Mouse (Mus musculus) liver, embryonic 11.5 days (tissue): ENCODE data around the gene 1700029I15Rik. TPM values are rescaled to one million over a fixed set of nuclear protein-coding genes. Genes with fewer than 3 reads are reported as not detected.

Source experiments
- ATAC-seq: fragments of 200-750 bp; cut with Nextera tagmentation; replicated peaks from 2 replicates; pipeline ENCODE4 v1.8.0; 2017; ENCODE audit warnings: moderate number of reproducible peaks, mild to moderate bottlenecking, moderate TSS enrichment, moderate library complexity; ENCODE audit not compliant: low FRiP score
- DNase-seq: peaks from one replicate; pipeline ENCODE4 v3.0.0-alpha.2; 2017; ENCODE audit warnings: low spot score
- H3K27ac ChIP-seq: fragments of 300-500 bp; sonication (generic); 2 replicates; pipeline ENCODE4 v1.5.1; 2014; ENCODE audit warnings: mild to moderate bottlenecking, low read depth, low read length, control low read depth
- H3K27me3 ChIP-seq: fragments of 300-500 bp; sonication (generic); replicated peaks from 2 replicates; pipeline ENCODE4 v1.6.1; 2014; ENCODE audit warnings: low read length, mixed read lengths; ENCODE audit not compliant: control insufficient read depth, insufficient read depth
- H3K36me3 ChIP-seq: fragments of 300-500 bp; sonication (generic); 2 replicates; pipeline ENCODE4 v1.6.1; 2014; ENCODE audit warnings: mild to moderate bottlenecking, low read length, moderate library complexity, mixed read lengths; ENCODE audit not compliant: control insufficient read depth, insufficient read depth
- H3K4me1 ChIP-seq: fragments of 300-500 bp; sonication (generic); replicated peaks from 2 replicates; pipeline ENCODE4 v1.6.1; 2014; ENCODE audit warnings: low read length, mixed read lengths; ENCODE audit not compliant: control insufficient read depth, insufficient read depth
- H3K4me2 ChIP-seq: fragments of 300-500 bp; sonication (generic); 2 replicates; pipeline ENCODE4 v1.6.1; 2014; ENCODE audit warnings: mild to moderate bottlenecking, control low read depth, moderate library complexity
- H3K4me3 ChIP-seq: fragments of 300-500 bp; sonication (generic); 2 replicates; pipeline ENCODE4 v1.5.1; 2014; ENCODE audit warnings: low read depth, low read length, control low read depth
- H3K9ac ChIP-seq: fragments of 300-500 bp; sonication (generic); 2 replicates; pipeline ENCODE4 v1.6.1; 2014; ENCODE audit warnings: low read depth, low read length, control low read depth
- H3K9me3 ChIP-seq: fragments of 300-500 bp; sonication (generic); 2 replicates; pipeline ENCODE4 v1.6.1; 2016; ENCODE audit warnings: low read length, inconsistent platforms, mixed read lengths; ENCODE audit not compliant: control insufficient read depth
- WGBS: fragments of 180-500 bp; shearing (Covaris S2); extraction: QIAGEN DNeasy Blood & Tissue Kit; methylation state at CpG from one replicate; pipeline ENCODE4 v1.1.7; 2014; 5-methylcytosine and 5-hydroxymethylcytosine counted together
- polyA plus RNA-seq: library from polyadenylated mRNA; unstranded; fragments of >200 nt; fragmentation: Nextera tagmentation; extraction: Ambion mirVana; gene quantifications from 2 replicates; pipeline ENCODE4 v1.2.1, GENCODE M21; 2014

Gene 1700029I15Rik
- polyA plus RNA-seq, 1 experiment from 2014 or later, result 1.7 TPM

GRCm38 (mm10) chr2:92404737-92405136 lies 22.4 kb downstream of the 1700029I15Rik start:
- DNase-seq (no peak), ATAC-seq (no peak)
- H3K9ac ChIP-seq, result no peak overlapping the region
- 85% methylated on average over 6 of the region's 6 CpGs for WGBS
- peaks cover 10% of the 10 kb centered on the region for H3K27me3 ChIP-seq
- peaks cover 26% of the 10 kb centered on the region for H3K36me3 ChIP-seq
- no peak overlapping the region for H3K4me2 ChIP-seq
- no peak overlapping the region for H3K27ac ChIP-seq
- H3K4me3 ChIP-seq, result no peak overlapping the region
- H3K4me1 ChIP-seq, result no peaks in the 10 kb centered on the region
- no peaks in the 10 kb centered on the region for H3K9me3 ChIP-seq

- H3K27me3 ChIP-seq, result peaks cover 5% of the 10 kb centered on the region
- no peaks in the 10 kb centered on the region for H3K4me1 ChIP-seq
- H3K4me2 ChIP-seq, result no peak overlapping the region
- ATAC-seq (no peak), DNase-seq (no peak)
- no peak overlapping the region for H3K4me3 ChIP-seq
- 93% methylated on average over 7 of the region's 7 CpGs for WGBS
- peaks cover 35% of the 10 kb centered on the region for H3K36me3 ChIP-seq
- H3K9me3 ChIP-seq, result no peaks in the 10 kb centered on the region
- no peak overlapping the region for H3K9ac ChIP-seq
- H3K27ac ChIP-seq, result no peak overlapping the region
Measured at GRCm38 (mm10) chr2:92405687-92406086, 23.3 kb downstream of the 1700029I15Rik start.

DNA sequence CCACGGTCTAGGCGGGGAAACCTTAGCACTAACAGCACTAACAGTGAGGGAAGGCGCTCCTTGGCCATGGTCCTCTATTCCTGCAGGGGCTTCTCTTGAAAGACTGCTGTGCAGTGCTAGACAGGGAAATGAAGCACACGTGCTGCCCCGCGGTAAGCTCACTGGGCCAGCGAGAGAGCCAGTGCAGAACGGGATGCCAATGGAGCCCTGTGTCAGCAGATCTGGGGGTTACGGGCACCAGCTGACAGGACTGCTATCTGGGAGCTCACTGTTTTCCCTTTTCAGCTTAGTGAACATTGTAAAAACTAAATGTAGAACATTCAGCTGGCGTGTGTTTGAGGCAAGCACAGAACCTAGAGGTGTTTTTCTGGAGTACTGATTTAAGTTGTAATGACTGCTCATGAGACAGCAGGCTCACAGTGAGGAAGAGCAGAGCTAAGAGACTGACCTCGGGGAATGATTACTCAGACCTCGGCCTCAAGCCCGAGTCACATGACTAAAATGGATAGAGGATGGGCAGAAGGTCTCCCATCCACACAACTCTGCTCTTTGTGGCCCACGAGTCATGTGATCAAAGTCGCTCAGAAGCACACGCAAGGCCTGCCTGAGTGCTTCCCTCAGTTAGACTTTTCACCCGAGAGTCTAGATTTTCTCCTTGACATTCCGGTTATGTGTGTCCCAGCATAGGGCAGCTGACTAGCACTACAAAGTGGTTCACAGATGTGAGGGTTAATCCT lies 26.1 kb downstream of the 1700029I15Rik start:
- Histone ChIP-seq H3K4me1 (no peaks in the 10 kb centered on the region), H3K9ac (no peak overlapping the region), H3K4me3 (no peak overlapping the region), H3K4me2 (no peak overlapping the region), H3K36me3 (peaks cover 55% of the 10 kb centered on the region), H3K9me3 (no peaks in the 10 kb centered on the region), H3K27ac (no peak overlapping the region), H3K27me3 (no peaks in the 10 kb centered on the region)
- DNase-seq (no peak), ATAC-seq (no peak)
- whole genome bisulfite sequencing, result 88% methylated on average over 18 of the region's 18 CpGs

- no peak overlapping the region for H3K9ac ChIP-seq
- no peak overlapping the region for H3K4me2 ChIP-seq
- H3K4me3 ChIP-seq, result no peak overlapping the region
- ATAC-seq (no peak), DNase-seq (no peak)
- no peaks in the 10 kb centered on the region for H3K9me3 ChIP-seq
- H3K4me1 ChIP-seq, result no peaks in the 10 kb centered on the region
- H3K27ac ChIP-seq, result no peak overlapping the region
- no peaks in the 10 kb centered on the region for H3K27me3 ChIP-seq
- H3K36me3 ChIP-seq, result peaks cover 67% of the 10 kb centered on the region
- WGBS, result 89% methylated on average over 10 of the region's 10 CpGs
Measured at GRCm38 (mm10) chr2:92411705-92412104, 29.4 kb downstream of the 1700029I15Rik start.

DNA sequence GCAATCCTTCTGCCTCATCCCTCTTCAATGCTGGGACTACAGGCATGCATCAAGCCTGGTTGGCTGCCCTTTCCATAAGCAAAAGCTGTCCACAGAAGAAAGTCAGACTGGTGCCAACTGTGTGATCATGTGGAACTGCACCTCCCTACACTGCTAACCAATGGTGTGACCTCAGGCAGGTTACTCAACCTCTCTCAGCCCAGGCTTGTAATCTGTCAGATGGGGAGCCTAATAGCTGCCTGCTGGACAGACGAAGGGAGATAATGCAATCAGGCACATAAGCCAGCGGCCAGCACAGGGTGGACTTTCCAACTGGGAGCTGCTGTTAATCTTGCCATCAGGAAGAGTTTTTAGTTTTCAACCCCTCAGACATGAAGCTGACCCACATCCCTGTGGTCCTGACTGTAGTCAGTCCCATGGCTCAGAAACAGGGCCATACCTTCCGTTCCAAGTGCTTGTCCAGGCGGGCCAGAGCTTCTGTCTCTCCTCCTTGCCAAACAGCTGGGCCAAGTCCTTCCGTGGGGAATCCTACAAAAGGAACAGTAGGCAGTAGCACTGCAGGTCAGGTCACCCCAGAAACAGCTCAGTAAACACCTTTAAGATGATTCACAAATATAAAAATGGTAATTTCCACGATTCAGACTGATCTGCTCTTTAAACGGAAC lies 39.5 kb downstream of the 1700029I15Rik start:
- H3K4me2 ChIP-seq, result no peak overlapping the region
- H3K36me3 ChIP-seq, result peaks cover 38% of the 10 kb centered on the region
- no peak overlapping the region for H3K4me3 ChIP-seq
- H3K4me1 ChIP-seq, result no peaks in the 10 kb centered on the region
- ATAC-seq, result no peak
- 88% methylated on average over 7 of the region's 7 CpGs for WGBS
- no peak overlapping the region for H3K27ac ChIP-seq
- H3K27me3 ChIP-seq, result no peaks in the 10 kb centered on the region
- no peak for DNase-seq
- H3K9ac ChIP-seq, result no peak overlapping the region
- H3K9me3 ChIP-seq, result no peaks in the 10 kb centered on the region

DNA sequence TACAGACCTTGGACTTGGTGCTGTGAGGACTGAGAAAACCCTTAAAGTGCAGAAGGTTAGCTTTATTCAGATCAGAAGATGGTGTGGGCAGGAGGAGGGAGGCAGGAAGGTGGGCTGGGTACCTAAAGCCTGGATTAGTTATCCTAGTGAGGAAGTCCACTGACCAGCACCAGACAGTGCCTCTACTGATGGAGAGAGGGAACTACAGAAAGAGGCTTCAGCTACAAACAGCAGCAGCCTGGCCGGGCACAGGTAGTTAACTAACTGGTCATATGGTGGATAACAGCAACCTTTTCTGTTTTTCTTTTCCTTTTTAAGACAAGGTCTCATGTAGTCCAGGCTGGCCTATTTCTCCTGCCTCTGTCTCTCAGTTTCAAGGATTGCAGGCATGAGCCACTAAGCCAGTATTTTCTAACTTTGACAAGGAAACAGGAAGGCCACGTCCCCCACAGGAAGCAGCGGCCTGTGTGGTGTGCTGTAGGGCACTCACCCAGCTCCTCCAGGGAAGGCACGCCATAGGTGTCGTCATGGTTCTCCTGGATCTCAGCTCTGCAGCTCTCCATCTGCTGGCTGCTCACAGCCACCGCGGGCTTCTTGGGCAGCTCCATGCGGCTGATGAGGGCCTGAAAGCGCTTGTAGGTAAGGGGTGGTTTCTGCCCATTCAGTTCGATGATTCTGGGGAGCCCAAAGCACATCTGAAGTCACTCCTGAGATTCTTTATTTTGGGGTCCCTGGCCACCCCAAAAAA lies 40.2 kb downstream of the 1700029I15Rik start:
- Histone ChIP-seq H3K4me1 (no peaks in the 10 kb centered on the region; the same call in 1 of the 2 replicates), H3K4me3 (no peak overlapping the region), H3K9ac (no peak overlapping the region), H3K27ac (no peak overlapping the region), H3K9me3 (no peaks in the 10 kb centered on the region), H3K4me2 (no peak overlapping the region), H3K27me3 (no peaks in the 10 kb centered on the region), H3K36me3 (peaks cover 38% of the 10 kb centered on the region)
- WGBS, result 62% methylated on average over 10 of the region's 10 CpGs
- DNase-seq, result no peak
- ATAC-seq, result no peak

DNA sequence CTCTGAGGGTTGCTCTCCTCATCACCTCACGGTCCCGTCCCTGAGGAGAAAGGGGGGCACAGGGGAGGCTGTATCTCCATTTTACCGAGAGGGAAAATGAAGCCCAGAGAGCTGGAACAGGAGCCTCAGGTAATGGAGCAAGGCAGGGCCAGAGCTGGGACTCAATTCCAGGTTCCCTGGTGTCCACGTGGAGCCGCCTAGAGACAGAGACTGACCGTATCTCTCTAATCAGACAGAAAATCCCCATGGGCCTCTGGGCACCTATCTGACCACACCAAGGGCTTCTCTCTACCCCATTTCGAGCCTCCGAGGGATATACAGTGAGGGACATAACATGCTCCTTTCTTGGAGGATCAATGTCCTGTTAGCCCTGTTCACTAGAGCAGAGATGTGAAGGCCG lies 40.8 kb downstream of the 1700029I15Rik start:
- Histone ChIP-seq H3K9me3 (no peaks in the 10 kb centered on the region), H3K4me1 (peaks cover under 1% of the 10 kb centered on the region), H3K27me3 (no peaks in the 10 kb centered on the region), H3K36me3 (peaks cover 35% of the 10 kb centered on the region), H3K27ac (no peak overlapping the region), H3K4me2 (no peak overlapping the region), H3K4me3 (no peak overlapping the region), H3K9ac (no peak overlapping the region)
- DNase-seq, result no peak
- WGBS, result 88% methylated on average over 9 of the region's 9 CpGs
- no peak for ATAC-seq

- Histone ChIP-seq H3K4me3 (no peak overlapping the region), H3K9me3 (no peaks in the 10 kb centered on the region), H3K27me3 (no peaks in the 10 kb centered on the region), H3K9ac (no peak overlapping the region), H3K4me1 (peaks cover 7% of the 10 kb centered on the region), H3K4me2 (no peak overlapping the region), H3K36me3 (peaks cover 35% of the 10 kb centered on the region), H3K27ac (no peak overlapping the region)
- no peak for ATAC-seq
- DNase-seq, result no peak
- 88% methylated on average over 9 of the region's 9 CpGs for WGBS
Measured at GRCm38 (mm10) chr2:92423702-92424461, 41.5 kb downstream of the 1700029I15Rik start.
